ENCODE assay signal across 24 mouse cellular contexts in the genomic region with DNA sequence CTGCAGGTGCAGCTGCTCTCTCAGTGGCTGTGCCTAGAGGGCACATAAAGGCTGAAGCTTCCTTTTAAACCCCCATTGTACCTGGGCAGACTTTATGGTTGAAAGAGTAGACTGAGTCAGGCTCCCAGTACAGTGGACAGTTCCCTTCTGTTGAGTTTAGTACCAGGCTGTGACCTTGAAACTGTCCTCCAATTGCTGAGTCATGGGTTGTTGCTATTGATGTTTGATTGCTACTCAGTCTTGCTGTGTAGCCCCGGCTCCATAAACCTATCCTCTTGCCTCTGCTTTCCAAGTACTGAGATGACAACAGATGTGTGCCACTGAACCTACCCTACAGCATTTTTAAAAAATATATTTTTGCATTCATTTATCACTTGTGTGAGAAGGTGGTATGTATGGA.
"Had no signal": no experiment of that assay in that cellular context is flagged by ENCODE, and none has a peak within 500 bp of the region (broad histone marks: within the 10 kb centered on the region; RNA-seq: fewer than 3 reads in every experiment).

No protein-coding gene starts in this region.

- H3K36me3 ChIP-seq: heart, embryonic 10.5 days; heart, embryonic 13.5 days; heart, embryonic 15.5 days; hindbrain, embryonic 13.5 days; hindbrain, embryonic 15.5 days; limb, embryonic 13.5 days; limb, embryonic 15.5 days; liver, embryonic 12.5 days had no signal

- H3K4me2 ChIP-seq: heart, embryonic 13.5 days; heart, embryonic 15.5 days; hindbrain, embryonic 13.5 days; hindbrain, embryonic 15.5 days; limb, embryonic 13.5 days; limb, embryonic 15.5 days; liver, embryonic 12.5 days had no signal

- H3K27me3 ChIP-seq: heart, embryonic 13.5 days; heart, embryonic 15.5 days; hindbrain, embryonic 13.5 days; hindbrain, embryonic 15.5 days; limb, embryonic 13.5 days; limb, embryonic 15.5 days; liver, embryonic 12.5 days had no signal

- H3K9me3 ChIP-seq: heart, embryonic 10.5 days; heart, embryonic 13.5 days; heart, embryonic 15.5 days; hindbrain, embryonic 13.5 days; hindbrain, embryonic 15.5 days; limb, embryonic 13.5 days; limb, embryonic 15.5 days; liver, embryonic 12.5 days had no signal

- H3K4me3 ChIP-seq: heart, embryonic 10.5 days; heart, embryonic 13.5 days; heart, embryonic 15.5 days; hindbrain, embryonic 13.5 days; hindbrain, embryonic 15.5 days; limb, embryonic 13.5 days; limb, embryonic 15.5 days; liver, embryonic 12.5 days had no signal

- ATAC-seq: hindbrain, postnatal 0 days; intestine, embryonic 16.5 days; liver, embryonic 12.5 days had no signal

- H3K9ac ChIP-seq: heart, embryonic 13.5 days; heart, embryonic 15.5 days; hindbrain, embryonic 13.5 days; hindbrain, embryonic 15.5 days; limb, embryonic 13.5 days; limb, embryonic 15.5 days; liver, embryonic 12.5 days; liver, embryonic 14.5 days had no signal

- H3K27ac ChIP-seq: heart, embryonic 10.5 days; heart, embryonic 13.5 days; heart, embryonic 15.5 days; hindbrain, embryonic 13.5 days; hindbrain, embryonic 15.5 days; hindbrain, postnatal 0 days; kidney, postnatal 0 days; limb, embryonic 13.5 days; limb, embryonic 15.5 days; liver, embryonic 12.5 days; liver, embryonic 14.5 days had no signal

- H3K4me1 ChIP-seq: heart, embryonic 10.5 days; heart, embryonic 15.5 days; limb, embryonic 15.5 days; liver, embryonic 12.5 days had no signal

- DNase-seq: gastrocnemius, postnatal 14 days; gastrocnemius, postnatal 36 days; heart, adult 18-20 months; heart, postnatal 14 days; heart, postnatal 36 days; kidney, adult 11 months; kidney, adult 8-10 months; kidney, postnatal 14 days; kidney, postnatal 36 days; layer of hippocampus, adult 9-11 months; layer of hippocampus, postnatal 36 days; left cerebral cortex, postnatal 4 days had no signal
